Mouse (Mus musculus) limb, embryonic 15.5 days (tissue): ENCODE results near the gene Gm6408. TPM values are rescaled to one million over a fixed set of nuclear protein-coding genes. Genes with fewer than 3 reads are reported as not detected.
"Not testable (repeated sequence)": the region's sequence is repeated elsewhere in the genome, so short reads cannot be mapped to it uniquely, and the experiment has no call there.

Experiments
- ATAC-seq: fragments of 200-750 bp; cut with Nextera tagmentation; 2 replicates; pipeline ENCODE4 v1.8.0; 2017; ENCODE audit warnings: low read depth, moderate TSS enrichment; ENCODE audit not compliant: insufficient number of reproducible peaks, low FRiP score, low TSS enrichment
- H3K27ac ChIP-seq: fragments of 300-500 bp; sonication (generic); 2 replicates; pipeline ENCODE4 v1.5.1; 2015; ENCODE audit warnings: moderate library complexity, mild to moderate bottlenecking, inconsistent platforms
- H3K27me3 ChIP-seq: fragments of 300-500 bp; sonication (generic); 2 replicates; pipeline ENCODE4 v1.6.1; 2015; ENCODE audit warnings: inconsistent platforms
- H3K36me3 ChIP-seq: fragments of 300-500 bp; sonication (generic); 2 replicates; pipeline ENCODE4 v1.6.1; 2015; ENCODE audit warnings: inconsistent platforms
- H3K4me1 ChIP-seq: fragments of 300-500 bp; sonication (generic); 2 replicates; pipeline ENCODE4 v1.6.1; 2015; ENCODE audit warnings: inconsistent platforms
- H3K4me2 ChIP-seq: fragments of 300-500 bp; sonication (generic); 2 replicates; pipeline ENCODE4 v1.6.1; 2015; ENCODE audit warnings: mild to moderate bottlenecking, inconsistent platforms
- H3K4me3 ChIP-seq: fragments of 300-500 bp; sonication (generic); 2 replicates; pipeline ENCODE4 v1.5.1; 2015; ENCODE audit warnings: mild to moderate bottlenecking, inconsistent platforms
- H3K9ac ChIP-seq: fragments of 300-500 bp; sonication (generic); 2 replicates; pipeline ENCODE4 v1.6.1; 2015; ENCODE audit warnings: inconsistent platforms
- H3K9me3 ChIP-seq: fragments of 300-500 bp; sonication (generic); 2 replicates; pipeline ENCODE4 v1.6.1; 2016; ENCODE audit warnings: inconsistent platforms
- whole genome bisulfite sequencing: fragments of 180-500 bp; shearing (Covaris S2); methylation state at CpG from one replicate; pipeline ENCODE4 v1.1.7; 2015; 5-methylcytosine and 5-hydroxymethylcytosine counted together
- polyA plus RNA-seq: library from polyadenylated mRNA; unstranded; fragments of >200 nt; fragmentation: Nextera tagmentation; extraction: Ambion mirVana; gene quantifications from 2 replicates; pipeline ENCODE4 v1.2.1, GENCODE M21; 2015

Gene Gm6408
- not detected in 2 replicates for polyA plus RNA-seq

- WGBS: 89% methylated on average over 2 of the region's 3 CpGs
Observed at GRCm38 (mm10) chr5:146481665-146482064, at the start of gene Gm6408. TSS of gene Gm6408 (plus strand) at chr5:146481965.

GRCm38 (mm10) chr5:146432476-146432875, 49.3 kb upstream of the Gm6408 start:
- H3K36me3 ChIP-seq: no peaks in the 10 kb centered on the region
- no peak overlapping the region for H3K9ac ChIP-seq
- no peak overlapping the region for H3K27ac ChIP-seq
- no peaks in the 10 kb centered on the region for H3K27me3 ChIP-seq
- no peak for ATAC-seq
- WGBS: 86% methylated on average over 6 of the region's 6 CpGs
- H3K4me2 ChIP-seq: no peak overlapping the region
- no peak overlapping the region for H3K4me3 ChIP-seq
- H3K9me3 ChIP-seq: no peaks in the 10 kb centered on the region
- H3K4me1 ChIP-seq: no peaks in the 10 kb centered on the region

More at GRCm38 (mm10) chr5:146481665-146482064, at the start of gene Gm6408:
- H3K9ac ChIP-seq, ATAC-seq, H3K4me1 ChIP-seq, H3K4me3 ChIP-seq, H3K27me3 ChIP-seq, H3K36me3 ChIP-seq, H3K4me2 ChIP-seq, H3K9me3 ChIP-seq, H3K27ac ChIP-seq: not testable (repeated sequence)

GRCm38 (mm10) chr5:146435316-146435715, 46.4 kb upstream of the Gm6408 start:
- Histone ChIP-seq H3K4me3 (no peak overlapping the region), H3K9me3 (no peaks in the 10 kb centered on the region), H3K36me3 (peaks cover 3% of the 10 kb centered on the region; the same call in 1 of the 2 replicates), H3K4me2 (no peak overlapping the region), H3K9ac (no peak overlapping the region), H3K27ac (no peak overlapping the region), H3K4me1 (no peaks in the 10 kb centered on the region), H3K27me3 (no peaks in the 10 kb centered on the region)
- 88% methylated on average over 16 of the region's 16 CpGs for WGBS
- no peak for ATAC-seq

GRCm38 (mm10) chr5:146436796-146437195, 45.0 kb upstream of the Gm6408 start:
- H3K27me3 ChIP-seq: no peaks in the 10 kb centered on the region
- no peaks in the 10 kb centered on the region for H3K4me1 ChIP-seq
- no peaks in the 10 kb centered on the region for H3K9me3 ChIP-seq
- peaks cover 3% of the 10 kb centered on the region; the same call in 1 of the 2 replicates for H3K36me3 ChIP-seq
- WGBS: 92% methylated on average over 11 of the region's 11 CpGs
- no peak for ATAC-seq
- no peak overlapping the region for H3K9ac ChIP-seq
- no peak overlapping the region for H3K4me2 ChIP-seq
- no peak overlapping the region for H3K4me3 ChIP-seq
- no peak overlapping the region for H3K27ac ChIP-seq

- WGBS: 65% methylated on average over 7 of the region's 7 CpGs
- Histone ChIP-seq H3K36me3 (peaks cover 3% of the 10 kb centered on the region; the same call in 1 of the 2 replicates), H3K27ac (peak overlapping the region; percentile 57), H3K4me3 (no peak overlapping the region), H3K4me2 (no peak overlapping the region), H3K9ac (no peak overlapping the region), H3K9me3 (no peaks in the 10 kb centered on the region), H3K4me1 (no peaks in the 10 kb centered on the region), H3K27me3 (no peaks in the 10 kb centered on the region)
- ATAC-seq: 0 out of 2 replicates have a peak, but pooled peaks have one; percentile 40
Observed at GRCm38 (mm10) chr5:146439152-146439781, 42.5 kb upstream of the Gm6408 start.

GRCm38 (mm10) chr5:146440273-146440672, 41.5 kb upstream of the Gm6408 start:
- Histone ChIP-seq H3K9ac (no peak overlapping the region), H3K4me1 (no peaks in the 10 kb centered on the region), H3K27ac (no peak overlapping the region), H3K4me3 (no peak overlapping the region), H3K27me3 (no peaks in the 10 kb centered on the region), H3K9me3 (no peaks in the 10 kb centered on the region), H3K4me2 (no peak overlapping the region), H3K36me3 (peaks cover 3% of the 10 kb centered on the region; the same call in 1 of the 2 replicates)
- ATAC-seq: no peak
- 89% methylated on average over 5 of the region's 5 CpGs for WGBS

GRCm38 (mm10) chr5:146442767-146443166, 39.0 kb upstream of the Gm6408 start:
- Histone ChIP-seq H3K4me2 (no peak overlapping the region), H3K4me3 (no peak overlapping the region), H3K36me3 (peaks cover 3% of the 10 kb centered on the region; the same call in 1 of the 2 replicates), H3K4me1 (no peaks in the 10 kb centered on the region), H3K9ac (no peak overlapping the region), H3K27me3 (no peaks in the 10 kb centered on the region), H3K9me3 (no peaks in the 10 kb centered on the region), H3K27ac (no peak overlapping the region)
- no peak for ATAC-seq
- 84% methylated on average over 2 of the region's 2 CpGs for WGBS

GRCm38 (mm10) chr5:146446633-146447032, 35.1 kb upstream of the Gm6408 start:
- Histone ChIP-seq H3K27me3 (no peaks in the 10 kb centered on the region), H3K36me3 (no peaks in the 10 kb centered on the region), H3K27ac (no peak overlapping the region), H3K9ac (no peak overlapping the region), H3K4me2 (no peak overlapping the region), H3K9me3 (no peaks in the 10 kb centered on the region), H3K4me3 (no peak overlapping the region), H3K4me1 (no peaks in the 10 kb centered on the region)
- no peak for ATAC-seq
- 86% methylated on average over 2 of the region's 2 CpGs for WGBS

GRCm38 (mm10) chr5:146451592-146452254, 30.0 kb upstream of the Gm6408 start:
- no peak overlapping the region for H3K9ac ChIP-seq
- no peak for ATAC-seq
- H3K27me3 ChIP-seq: no peaks in the 10 kb centered on the region
- H3K36me3 ChIP-seq: peaks cover 3% of the 10 kb centered on the region; the same call in 1 of the 2 replicates
- no peaks in the 10 kb centered on the region for H3K9me3 ChIP-seq
- H3K4me1 ChIP-seq: no peaks in the 10 kb centered on the region
- no peak overlapping the region for H3K4me2 ChIP-seq
- no peak overlapping the region for H3K4me3 ChIP-seq
- H3K27ac ChIP-seq: no peak overlapping the region
- WGBS: 59% methylated on average over 11 of the region's 11 CpGs

- Histone ChIP-seq H3K27me3 (no peaks in the 10 kb centered on the region), H3K4me3 (no peak overlapping the region), H3K36me3 (peaks cover 3% of the 10 kb centered on the region; the same call in 1 of the 2 replicates), H3K9me3 (no peaks in the 10 kb centered on the region), H3K4me2 (no peak overlapping the region), H3K4me1 (no peaks in the 10 kb centered on the region), H3K9ac (no peak overlapping the region), H3K27ac (no peak overlapping the region)
- no peak for ATAC-seq
- WGBS: 89% methylated on average over 6 of the region's 6 CpGs
Observed at GRCm38 (mm10) chr5:146453556-146453955, 28.2 kb upstream of the Gm6408 start.

GRCm38 (mm10) chr5:146461612-146462011, 20.2 kb upstream of the Gm6408 start:
- H3K27ac ChIP-seq: no peak overlapping the region
- no peaks in the 10 kb centered on the region for H3K27me3 ChIP-seq
- H3K4me1 ChIP-seq: no peaks in the 10 kb centered on the region
- no peak overlapping the region for H3K4me3 ChIP-seq
- 71% methylated on average over 8 of the region's 8 CpGs for WGBS
- H3K36me3 ChIP-seq: no peaks in the 10 kb centered on the region
- H3K4me2 ChIP-seq: no peak overlapping the region
- no peaks in the 10 kb centered on the region for H3K9me3 ChIP-seq
- no peak for ATAC-seq
- no peak overlapping the region for H3K9ac ChIP-seq

- no peak overlapping the region for H3K4me3 ChIP-seq
- H3K9me3 ChIP-seq: no peaks in the 10 kb centered on the region
- no peak overlapping the region for H3K4me2 ChIP-seq
- WGBS: 91% methylated on average over 19 of the region's 19 CpGs
- H3K4me1 ChIP-seq: no peaks in the 10 kb centered on the region
- no peak overlapping the region for H3K9ac ChIP-seq
- H3K27ac ChIP-seq: no peak overlapping the region
- H3K27me3 ChIP-seq: no peaks in the 10 kb centered on the region
- no peaks in the 10 kb centered on the region for H3K36me3 ChIP-seq
- ATAC-seq: no peak
Observed at GRCm38 (mm10) chr5:146466663-146467062, 15.1 kb upstream of the Gm6408 start.
